Mouse (Mus musculus): ENCODE measurements around the gene Cttn.

DNA sequence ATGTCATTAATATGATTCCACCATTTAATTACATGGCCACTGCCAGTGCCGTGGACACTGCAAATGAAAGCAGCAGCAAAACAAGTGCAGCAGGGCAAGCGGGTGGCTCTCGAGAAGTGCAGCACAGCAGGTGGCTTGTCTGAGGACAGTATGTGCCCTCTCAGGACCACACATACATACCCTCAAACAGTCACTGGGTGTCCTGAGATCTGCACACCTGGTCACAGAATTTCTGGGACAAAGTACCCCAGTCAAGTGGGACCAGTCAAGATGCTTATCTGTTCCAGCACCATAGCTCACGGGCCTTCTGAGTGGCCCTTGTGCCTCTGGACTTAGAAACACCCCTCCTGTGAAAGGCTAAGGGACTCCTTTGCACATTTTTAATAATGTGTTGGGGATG, 33.1 kb upstream of the Cttn start:
- no peak for TF ChIP-seq POLR2A (IDR thresholded peaks at IDR 0.05; ENCODE audit: borderline replicate concordance, extremely low read depth, insufficient read depth, insufficient read length, poor library complexity, severe bottlenecking)
- no peak for TF ChIP-seq CTCF (IDR thresholded peaks at IDR 0.05; ENCODE audit: borderline replicate concordance, extremely low read depth, insufficient read depth, insufficient read length)
